Mouse (Mus musculus): Measurements from ENCODE around the gene Cd69. TPM values are rescaled to one million over a fixed set of nuclear protein-coding genes. Genes with fewer than 3 reads are reported as not detected.

The Cd69 gene
- total RNA-seq, 2 experiments from 2014 or later, result 0.13 to 0.30 TPM

DNA sequence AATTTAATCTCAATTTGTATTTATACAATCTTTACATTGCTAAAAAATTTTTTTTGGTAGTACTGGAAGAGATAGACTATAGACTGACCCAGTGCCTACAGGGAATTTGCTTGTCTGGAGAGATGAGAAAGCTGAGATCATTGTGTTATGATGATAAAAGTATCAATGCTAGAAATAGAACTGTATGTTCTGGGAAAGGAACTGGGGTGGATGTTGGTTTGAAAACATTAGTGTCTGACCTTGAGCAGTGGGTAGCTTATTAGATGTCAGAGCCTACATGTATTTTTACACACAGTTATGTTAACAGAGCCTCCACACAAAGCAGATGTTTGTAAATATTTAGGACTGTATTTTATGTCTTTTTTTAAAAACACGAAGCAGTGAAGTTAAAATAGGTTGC is 51.1 kb downstream of the Cd69 start:
- no peak for DNase-seq

DNA sequence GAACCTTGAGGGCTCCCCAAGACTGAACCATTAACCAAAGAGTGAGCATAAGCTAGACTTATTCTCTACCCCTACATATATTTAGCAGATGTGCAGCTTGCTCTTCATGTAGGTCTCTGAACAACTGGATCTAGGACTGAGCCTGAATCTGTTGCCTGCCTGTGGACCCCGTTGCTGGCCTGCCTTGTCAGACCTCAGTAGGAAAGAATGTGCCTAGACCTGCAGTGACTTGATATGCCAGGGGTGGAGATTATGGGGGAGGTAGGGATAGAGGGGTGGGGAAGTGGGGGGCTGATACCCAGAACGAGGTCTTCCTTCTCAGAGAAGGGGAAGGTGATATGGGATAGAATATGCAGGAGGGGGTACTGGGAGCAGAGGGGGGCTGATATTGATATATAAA is 51.6 kb downstream of the Cd69 start:
- DNase-seq, result no peak

DNA sequence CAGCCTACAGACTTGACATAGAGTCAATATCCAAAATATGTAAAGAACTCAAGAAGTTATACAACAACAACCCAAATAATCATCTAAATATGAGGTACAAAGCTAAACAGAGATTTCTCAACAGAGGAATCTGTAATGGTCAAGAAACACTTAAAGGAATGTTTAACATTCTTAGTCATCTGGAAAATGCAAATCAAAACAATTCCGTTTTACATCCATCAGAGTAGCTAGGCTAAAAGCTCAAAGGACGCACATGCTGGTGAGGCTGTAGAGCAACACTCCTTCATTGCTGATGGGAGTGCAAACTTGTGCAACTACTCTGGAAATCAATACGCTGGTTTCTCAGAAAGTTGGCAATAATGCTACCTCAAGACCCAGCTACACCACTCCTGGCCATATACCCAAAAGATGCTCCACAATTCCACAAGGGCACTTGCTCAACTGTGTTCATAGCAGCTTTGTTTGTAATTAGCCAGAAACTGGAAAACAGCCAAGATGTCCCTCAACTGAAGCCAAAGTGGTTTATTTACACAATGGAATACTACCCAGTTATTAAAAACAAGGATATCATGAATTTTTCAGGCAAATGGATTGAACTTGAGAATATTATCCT is 52.9 kb downstream of the Cd69 start:
- DNase-seq, result no peak

DNA sequence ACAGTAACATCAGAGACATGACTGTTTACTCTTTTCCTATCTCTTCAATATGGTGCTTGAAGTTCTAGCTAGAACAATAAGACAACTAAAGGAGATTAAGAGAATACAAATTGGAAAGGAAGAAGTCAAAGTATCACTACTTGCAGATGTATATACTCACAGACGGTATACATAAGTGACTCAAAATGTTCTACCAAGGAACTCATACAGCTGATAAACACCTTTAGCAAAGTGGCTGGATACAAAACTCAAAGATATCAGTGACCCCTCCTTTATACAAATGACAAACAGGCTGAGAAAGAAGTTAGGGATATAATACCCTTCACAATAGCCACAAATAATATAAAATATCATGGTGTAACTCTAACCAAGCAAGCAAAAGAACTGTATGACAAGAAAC is 54.2 kb downstream of the Cd69 start:
- no peak for DNase-seq

DNA sequence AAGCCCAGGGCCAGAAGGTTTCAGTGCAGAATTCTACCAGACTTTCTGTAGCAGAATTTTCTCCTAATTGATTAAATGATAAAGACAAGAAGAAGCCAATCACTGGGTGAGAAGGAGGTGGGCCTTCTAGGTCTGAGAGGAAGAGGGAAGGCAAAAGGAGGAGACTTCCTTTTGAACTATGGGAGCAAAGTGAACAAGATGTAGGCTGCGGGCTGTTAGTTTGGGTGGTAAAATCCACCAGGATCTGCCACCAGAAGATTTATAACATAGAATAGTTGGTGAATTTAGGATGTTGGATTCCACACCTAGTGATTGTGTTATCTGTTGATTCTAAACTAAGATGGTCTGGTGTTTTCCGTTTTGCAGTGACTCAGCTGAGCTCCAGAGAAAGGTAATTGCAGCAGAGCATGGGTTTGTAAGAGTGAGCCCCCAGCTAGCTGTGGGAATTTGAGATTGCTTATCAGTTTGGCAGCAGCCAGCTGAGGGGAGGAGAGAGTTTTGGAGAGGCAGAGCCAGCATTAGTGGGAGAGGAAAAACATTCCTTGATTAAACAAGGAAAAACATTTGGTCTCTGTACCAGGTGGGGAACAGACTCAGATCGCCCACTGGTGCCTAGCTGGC is 55.2 kb downstream of the Cd69 start:
- DNase-seq, result no peak

DNA sequence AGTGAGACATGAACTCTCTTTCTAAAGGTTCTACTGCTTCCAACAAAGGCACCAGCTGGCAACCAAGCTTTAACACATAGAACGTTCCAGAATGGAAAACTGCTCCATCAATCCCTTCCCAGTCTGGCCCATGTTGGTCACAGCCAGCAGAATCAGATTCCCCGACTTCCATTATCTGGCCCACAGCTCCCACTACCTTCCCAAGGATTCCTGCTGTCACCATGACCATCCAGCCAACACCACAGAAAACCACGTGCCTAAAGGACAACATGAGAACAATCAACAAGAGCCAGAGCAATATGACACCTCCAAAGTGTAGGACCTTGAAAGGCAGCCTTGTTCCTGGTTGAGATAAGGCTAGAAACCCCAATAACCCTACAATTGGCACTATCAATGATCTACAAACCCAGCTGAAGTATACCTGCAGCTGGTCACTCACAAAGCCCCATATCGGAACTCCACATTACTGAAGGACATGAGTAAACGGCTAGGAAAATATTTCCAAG is 57.0 kb downstream of the Cd69 start:
- no peak for DNase-seq

Other genes with a start within 250 kb of the Cd69 start
- not detected for gene Klrb1f, start 229.5 kb downstream of the Cd69 start, total RNA-seq (2021)
- not detected for gene Clec2e, start 174.5 kb downstream of the Cd69 start, total RNA-seq (2021)
- 10 to 100 TPM; 39.7 to 59.7 TPM for gene Clec2d, start 94.8 kb downstream of the Cd69 start, total RNA-seq (2021)
- not detected for gene 4922502D21Rik, start 56.4 kb upstream of the Cd69 start, total RNA-seq (2021)
- gene Clec12a, start 67.3 kb upstream of the Cd69 start, total RNA-seq (2021), result 1 to 10 TPM in 1 of 2 experiments, under 1 TPM in 1; 0.93 to 1.4 TPM
- not detected for gene Clec12b, start 110.4 kb upstream of the Cd69 start, total RNA-seq (2021)
- gene Clec1b, start 121.9 kb upstream of the Cd69 start, total RNA-seq (2021), result 1 to 10 TPM in 1 of 2 experiments, under 1 TPM in 1; 0.56 to 1.2 TPM
- gene Clec9a, start 133.4 kb upstream of the Cd69 start, total RNA-seq (2021), result under 1 TPM; 0.13 to 0.17 TPM
- 1 to 10 TPM; 3.4 to 9.7 TPM for gene Clec1a, start 176.6 kb upstream of the Cd69 start, total RNA-seq (2021)
- under 1 TPM in 1 of 2 experiments, not detected in 1; 0.40 TPM for gene Olr1, start 231.7 kb upstream of the Cd69 start, total RNA-seq (2021)
- not detected for gene Tmem52b, start 237.1 kb upstream of the Cd69 start, total RNA-seq (2021)